Mouse (Mus musculus): ENCODE measurements at regions not wholly inside any gene's neighbourhood (a gene's known extent, or its start where the extent isn't known, plus 50 kb on each side); places are given as distances from the start of the nearest gene placed in this dataset.
A peak's percentile ranks its signal among the peaks of the same experiment; 100 is the strongest.
"Not testable (repeated sequence)": the region's sequence is repeated elsewhere in the genome, so short reads cannot be mapped to it uniquely, and the experiment has no call there.

DNA sequence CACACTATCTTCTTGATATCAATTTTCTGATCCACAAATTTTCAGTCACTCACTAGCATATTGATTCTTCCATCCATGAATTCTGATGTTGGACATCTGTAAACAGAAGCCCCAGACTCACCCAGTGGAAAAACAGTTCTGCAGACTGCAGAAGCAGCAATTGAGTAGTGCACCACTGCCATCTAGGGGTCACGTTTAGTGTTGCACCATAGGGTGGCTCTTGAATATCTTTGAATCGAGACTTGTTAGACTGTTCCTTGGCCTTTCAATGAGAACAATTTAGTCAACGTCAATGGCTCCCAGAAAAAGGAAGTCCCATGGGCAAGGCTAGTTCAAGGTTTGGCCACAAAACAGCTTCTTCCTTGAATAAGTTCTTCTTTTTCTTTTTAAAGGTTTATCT, 828.1 kb downstream of the Gm10330 start:
- H3K4me3 ChIP-seq (replicated peaks); ATAC-seq (ENCODE audit: low FRiP score); H3K4me1 ChIP-seq; H3K36me3 ChIP-seq (replicated peaks); H3K27ac ChIP-seq; H3K9me3 ChIP-seq; H3K27me3 ChIP-seq; H3K9ac ChIP-seq; H3K4me2 ChIP-seq: not testable (repeated sequence)
- 53% methylated on average over 3 of the region's 3 CpGs for WGBS

DNA sequence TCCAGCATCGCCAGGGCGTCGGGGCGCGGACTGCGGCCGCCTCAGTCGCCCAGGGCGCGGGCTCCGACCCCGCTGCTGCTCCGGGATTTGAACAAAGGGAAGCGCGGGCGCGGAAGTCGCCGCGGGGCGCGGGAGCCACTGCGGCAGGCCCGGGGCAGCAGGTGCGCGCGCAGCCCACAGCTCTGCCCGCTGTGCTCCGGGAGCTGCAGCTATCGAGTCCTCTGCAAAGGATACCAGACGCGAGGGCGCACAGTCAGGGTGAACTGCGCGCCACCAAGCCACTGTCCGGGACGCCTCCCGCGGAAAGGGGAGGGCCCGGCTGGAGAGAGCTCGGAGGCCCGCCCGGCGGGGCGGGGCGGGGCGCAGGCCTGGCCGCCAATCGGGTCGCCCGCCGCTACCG, 873.9 kb downstream of the Gm10330 start:
- H3K36me3 ChIP-seq (replicated peaks); H3K27me3 ChIP-seq; H3K4me1 ChIP-seq; H3K9me3 ChIP-seq; ATAC-seq (ENCODE audit: low FRiP score): not testable (repeated sequence)
- WGBS = under 1% methylated on average over 36 of the region's 53 CpGs
- peak overlapping the region; percentile 50; the same call in 1 of the 2 replicates for H3K9ac ChIP-seq
- peak overlapping the region; percentile 59; the same call in 1 of the 2 replicates for H3K27ac ChIP-seq
- H3K4me3 ChIP-seq (replicated peaks) = peak overlapping the region; percentile 59
- peak overlapping the region; percentile 54 for H3K4me2 ChIP-seq
